Mouse (Mus musculus) liver (tissue): ENCODE data around the gene Dpm2.

Experiments used
- DNase-seq: peaks from one replicate; pipeline ENCODE4 v3.0.0-alpha.2; 2020; ENCODE audit warnings: mixed read lengths

Dpm2 gene

GRCm38 (mm10) chr2:32585149-32585714 is 14.6 kb downstream of the Dpm2 start:
- DNase-seq = no peak

GRCm38 (mm10) chr2:32586871-32587351 is 16.3 kb downstream of the Dpm2 start, which contains the start of gene St6galnac4:
TSS of gene St6galnac4 (plus strand) at chr2:32587095.
- peak; percentile 94 for DNase-seq

GRCm38 (mm10) chr2:32587731-32588321 is 17.2 kb downstream of the Dpm2 start:
- no peak for DNase-seq

GRCm38 (mm10) chr2:32589213-32589795 is 18.6 kb downstream of the Dpm2 start:
- DNase-seq = no peak

GRCm38 (mm10) chr2:32590224-32590623 is 19.6 kb downstream of the Dpm2 start:
- no peak for DNase-seq

- no peak for DNase-seq
Observed at GRCm38 (mm10) chr2:32591249-32591648, 20.6 kb downstream of the Dpm2 start.

GRCm38 (mm10) chr2:32596725-32597124 is 26.1 kb downstream of the Dpm2 start:
- DNase-seq = no peak

- no peak for DNase-seq
Observed at GRCm38 (mm10) chr2:32597248-32597647, 26.6 kb downstream of the Dpm2 start.

GRCm38 (mm10) chr2:32597699-32598098 is 27.0 kb downstream of the Dpm2 start:
- DNase-seq = no peak

GRCm38 (mm10) chr2:32598506-32598905 is 27.8 kb downstream of the Dpm2 start:
- DNase-seq = no peak

GRCm38 (mm10) chr2:32599409-32599808 is 28.8 kb downstream of the Dpm2 start, which contains the start of gene St6galnac6:
TSS of gene St6galnac6 (plus strand) at chr2:32599709.
- no peak for DNase-seq

GRCm38 (mm10) chr2:32601417-32602065 is 30.9 kb downstream of the Dpm2 start:
- DNase-seq = peak; percentile 81

- DNase-seq = peak; percentile 89
Observed at GRCm38 (mm10) chr2:32602600-32603054, 32.0 kb downstream of the Dpm2 start.

- DNase-seq = peak; percentile 46
Observed at GRCm38 (mm10) chr2:32604631-32605030, 34.0 kb downstream of the Dpm2 start.

- DNase-seq = peak; percentile 94
Observed at GRCm38 (mm10) chr2:32606161-32607142, 35.8 kb downstream of the Dpm2 start.

GRCm38 (mm10) chr2:32607262-32607947 is 36.7 kb downstream of the Dpm2 start:
- peak; percentile 60 for DNase-seq

GRCm38 (mm10) chr2:32608141-32608777 is 37.6 kb downstream of the Dpm2 start:
- DNase-seq = peak; percentile 88

GRCm38 (mm10) chr2:32608778-32609435 is 38.2 kb downstream of the Dpm2 start:
- no peak for DNase-seq

GRCm38 (mm10) chr2:32610610-32611229 is 40.1 kb downstream of the Dpm2 start:
- DNase-seq = peak; percentile 60

GRCm38 (mm10) chr2:32612274-32612673 is 41.6 kb downstream of the Dpm2 start:
- DNase-seq = peak; percentile 78
